Mouse (Mus musculus) CH12.LX (cell line): Measurements from ENCODE around the gene Slc38a2. TPM values are rescaled to one million over a fixed set of nuclear protein-coding genes. Genes with fewer than 3 reads are reported as not detected.

Experiments used
- DNase-seq: peaks from one replicate; pipeline ENCODE4 v3.0.0-alpha.2; 2013; ENCODE audit errors: extremely low read depth
- H3K27ac ChIP-seq: 2 replicates; pipeline ENCODE4 v1.5.1; 2012; ENCODE audit warnings: low read depth, mild to moderate bottlenecking, control low read depth, moderate library complexity; ENCODE audit not compliant: insufficient read depth
- H3K27me3 ChIP-seq: replicated peaks from 2 replicates; pipeline ENCODE3; 2012; ENCODE audit warnings: inconsistent platforms
- H3K36me3 ChIP-seq, 2 experiments: replicated peaks in 1 of 2; 2 replicates each; pipeline versions ENCODE3 to v1.6.1; 2012; ENCODE audit warnings: inconsistent platforms in 1 of 2, low read length in 1 of 2, mild to moderate bottlenecking in 1 of 2, mixed read lengths in 1 of 2, moderate library complexity in 1 of 2; ENCODE audit not compliant: control insufficient read depth in 1 of 2, insufficient read depth in 1 of 2
- H3K4me1 ChIP-seq, 2 experiments: 2 replicates each; pipeline ENCODE4 v1.6.1; 2012; ENCODE audit warnings: inconsistent platforms in 1 of 2, moderate library complexity in 1 of 2; ENCODE audit not compliant: insufficient read depth in 2 of 2, control insufficient read depth in 1 of 2
- H3K4me2 ChIP-seq: 2 replicates; pipeline ENCODE4 v1.6.1; 2012; ENCODE audit warnings: low read depth, mild to moderate bottlenecking, control low read depth; ENCODE audit not compliant: poor library complexity, insufficient read depth, severe bottlenecking
- H3K4me3 ChIP-seq, 3 experiments: fragments of 150-350 bp in 1 of 3; sonication (generic) in 1 of 3; replicated peaks in 1 of 3; 2 replicates each; pipeline versions ENCODE3 to v1.5.1; 2011 to 2012; ENCODE audit warnings: low read depth in 2 of 3, low read length in 2 of 3, mild to moderate bottlenecking in 2 of 3, moderate library complexity in 2 of 3, control low read depth in 1 of 3, improper control_type of control experiment in 1 of 3, inconsistent platforms in 1 of 3, mixed read lengths in 1 of 3; ENCODE audit not compliant: poor library complexity in 1 of 3
- H3K79me2 ChIP-seq: replicated peaks from 2 replicates; pipeline ENCODE4 v1.6.1; 2012; ENCODE audit warnings: mild to moderate bottlenecking, moderate library complexity; ENCODE audit not compliant: control insufficient read depth, poor library complexity, insufficient read depth, severe bottlenecking; ENCODE audit errors: extremely low read depth
- H3K9ac ChIP-seq: 2 replicates; pipeline ENCODE4 v1.6.1; 2012; ENCODE audit warnings: low read depth, mild to moderate bottlenecking, control low read depth, moderate library complexity; ENCODE audit not compliant: insufficient read depth
- H3K9me3 ChIP-seq: replicated peaks from 2 replicates; pipeline ENCODE3; 2012; ENCODE audit warnings: low read length, inconsistent platforms, mixed read lengths
- BHLHE40 ChIP-seq: IDR thresholded peaks from 2 replicates; pipeline ENCODE4 v1.6.1; 2011; ENCODE audit warnings: mild to moderate bottlenecking, low read depth, low read length, improper control_type of control experiment
- CHD1 ChIP-seq: IDR thresholded peaks from 2 replicates; pipeline ENCODE4 v1.6.1; 2012; ENCODE audit warnings: low read depth, low read length, improper control_type of control experiment, inconsistent platforms
- E2F4 ChIP-seq: IDR thresholded peaks from 2 replicates; pipeline ENCODE4 v1.6.1; 2011; ENCODE audit warnings: low read depth, low read length, improper control_type of control experiment; ENCODE audit not compliant: insufficient replicate concordance
- ELF1 ChIP-seq: IDR thresholded peaks from 2 replicates; pipeline ENCODE4 v1.6.1; 2014; ENCODE audit warnings: low read depth, mild to moderate bottlenecking, inconsistent platforms, low read length, improper control_type of control experiment
- EP300 ChIP-seq: IDR thresholded peaks from 2 replicates; pipeline ENCODE4 v1.6.1; 2011; ENCODE audit warnings: low read length, improper control_type of control experiment
- ETS1 ChIP-seq: conservative IDR thresholded peaks from 2 replicates; pipeline ENCODE4 v1.6.1; 2012; ENCODE audit warnings: low read depth, mild to moderate bottlenecking, inconsistent platforms, low read length, improper control_type of control experiment, moderate library complexity
- GABPA ChIP-seq: IDR thresholded peaks from 2 replicates; pipeline ENCODE4 v1.6.1; 2012; ENCODE audit warnings: low read depth, low read length, improper control_type of control experiment, inconsistent platforms; ENCODE audit not compliant: insufficient replicate concordance
- HCFC1 ChIP-seq: IDR thresholded peaks from 2 replicates; pipeline ENCODE4 v1.6.1; 2012; ENCODE audit warnings: low read depth, mild to moderate bottlenecking, inconsistent platforms, low read length, improper control_type of control experiment
- IRF4 ChIP-seq: IDR thresholded peaks from 2 replicates; pipeline ENCODE4 v1.6.1; 2014; ENCODE audit warnings: low read depth, mild to moderate bottlenecking, inconsistent platforms, low read length, improper control_type of control experiment
- JUND ChIP-seq: conservative IDR thresholded peaks from 2 replicates; pipeline ENCODE4 v1.6.1; 2011; ENCODE audit warnings: low read depth, low read length, improper control_type of control experiment
- KAT2A ChIP-seq: IDR thresholded peaks from 2 replicates; pipeline ENCODE4 v1.6.1; 2012; ENCODE audit warnings: low read length, improper control_type of control experiment, inconsistent platforms; ENCODE audit not compliant: insufficient replicate concordance
- MAX ChIP-seq: IDR thresholded peaks from 2 replicates; pipeline ENCODE4 v1.6.1; 2011; ENCODE audit warnings: low read length, improper control_type of control experiment
- MAZ ChIP-seq: IDR thresholded peaks from 2 replicates; pipeline ENCODE4 v1.6.1; 2012; ENCODE audit warnings: low read depth, mild to moderate bottlenecking, inconsistent platforms, low read length, improper control_type of control experiment, moderate library complexity
- MEF2A ChIP-seq: IDR thresholded peaks from 2 replicates; pipeline ENCODE4 v1.6.1; 2014; ENCODE audit warnings: low read depth, mild to moderate bottlenecking, inconsistent platforms, low read length, improper control_type of control experiment, borderline replicate concordance
- MYC ChIP-seq: IDR thresholded peaks from 2 replicates; pipeline ENCODE4 v1.6.1; 2011; ENCODE audit warnings: low read depth, mild to moderate bottlenecking, improper control_type of control experiment, low read length
- NELFE ChIP-seq: IDR thresholded peaks from 2 replicates; pipeline ENCODE4 v1.6.1; 2011; ENCODE audit warnings: low read depth, low read length, improper control_type of control experiment
- POLR2A ChIP-seq: IDR thresholded peaks from 2 replicates; pipeline ENCODE4 v1.6.1; 2011; ENCODE audit warnings: low read depth, mild to moderate bottlenecking, improper control_type of control experiment, low read length
- RAD21 ChIP-seq: IDR thresholded peaks from 2 replicates; pipeline ENCODE4 v1.6.1; 2011; ENCODE audit warnings: low read depth, mild to moderate bottlenecking, low read length, improper control_type of control experiment, moderate library complexity
- RCOR1 ChIP-seq: conservative IDR thresholded peaks from 2 replicates; pipeline ENCODE4 v1.6.1; 2012; ENCODE audit warnings: low read depth, mild to moderate bottlenecking, inconsistent platforms, low read length, improper control_type of control experiment
- SIN3A ChIP-seq: IDR thresholded peaks from 2 replicates; pipeline ENCODE4 v1.6.1; 2012; ENCODE audit warnings: low read length, improper control_type of control experiment, inconsistent platforms
- SMC3 ChIP-seq: IDR thresholded peaks from 2 replicates; pipeline ENCODE4 v1.6.1; 2011; ENCODE audit warnings: low read depth, low read length, improper control_type of control experiment
- TBP ChIP-seq: conservative IDR thresholded peaks from 2 replicates; pipeline ENCODE4 v1.6.1; 2011; ENCODE audit warnings: low read depth, low read length, improper control_type of control experiment
- TCF12 ChIP-seq: IDR thresholded peaks from 2 replicates; pipeline ENCODE4 v1.6.1; 2014; ENCODE audit warnings: low read depth, mild to moderate bottlenecking, inconsistent platforms, low read length, improper control_type of control experiment
- USF2 ChIP-seq: conservative IDR thresholded peaks from 2 replicates; pipeline ENCODE4 v1.6.1; 2011; ENCODE audit warnings: low read depth, low read length, improper control_type of control experiment
- ZC3H11A ChIP-seq: IDR thresholded peaks from 2 replicates; pipeline ENCODE4 v1.6.1; 2012; ENCODE audit warnings: low read depth, mild to moderate bottlenecking, inconsistent platforms, low read length, improper control_type of control experiment
- ZKSCAN1 ChIP-seq: IDR thresholded peaks from 2 replicates; pipeline ENCODE4 v1.6.1; 2012; ENCODE audit warnings: low read depth, inconsistent platforms, low read length, improper control_type of control experiment, borderline replicate concordance
- ZMIZ1 ChIP-seq: IDR thresholded peaks from 2 replicates; pipeline ENCODE4 v1.6.1; 2012; ENCODE audit warnings: low read depth, mild to moderate bottlenecking, inconsistent platforms, low read length, improper control_type of control experiment
- dilution Hi-C: fragments of 300-500 bp; cut with MboI; formaldehyde crosslinking; loops from 2 replicates; pipeline ENCODE4 v1.14.3; 2020; ENCODE audit warnings: low sequenced_read_pairs; ENCODE audit not compliant: extremely low pct_unique_long_range_greater_than_20kb, extremely low pct_ligation_motif_present
- in situ Hi-C: fragments of 300-500 bp; cut with MboI; formaldehyde crosslinking; loops from 3 replicates; pipeline ENCODE4 v1.14.3; 2019; ENCODE audit warnings: low sequenced_read_pairs, low pct_ligation_motif_present, low pct_unique_long_range_greater_than_20kb, mixed read lengths
- polyA plus RNA-seq: library from polyadenylated mRNA; unstranded; fragments of >175 nt; gene quantifications from 2 replicates; pipeline ENCODE4 v1.2.1, GENCODE M21; 2012; ENCODE audit warnings: low read depth; ENCODE audit not compliant: insufficient read length
- total RNA-seq, 2 experiments: library from RNA; depleted of rRNA; stranded (reverse); fragments of 300-350 nt in 1 of 2; fragments of >200 nt in 1 of 2; gene quantifications; 2 replicates each; pipeline ENCODE4 v1.2.3; 2012 to 2014

Gene Slc38a2
- total and polyA plus RNA-seq, 3 experiments, result 41.4 to 70.5 (median 59.3) TPM

- Histone ChIP-seq H3K4me2 (peak overlapping the region; percentile 37; the same call in 1 of the 2 replicates), H3K36me3 (no peaks in the 10 kb centered on the region), H3K4me3 (peak overlapping the region in 1 of 3 experiments; percentile 6), H3K9ac (no peak overlapping the region), H3K27ac (no peak overlapping the region; the same call in 1 of the 2 replicates), H3K27me3 (no peaks in the 10 kb centered on the region), H3K4me1 (peaks cover 5 to 15% of the 10 kb centered on the region in 2 experiments), H3K9me3 (no peaks in the 10 kb centered on the region), H3K79me2 (no peaks in the 10 kb centered on the region)
- TF ChIP-seq KAT2A, result no peak
- no peak for TF ChIP-seq E2F4
- no peak for TF ChIP-seq RAD21
- no peak for TF ChIP-seq ZMIZ1
- TF ChIP-seq POLR2A, result peak; percentile 76
- TF ChIP-seq ZC3H11A, result no peak
- peak; percentile 81 for TF ChIP-seq TBP
- TF ChIP-seq EP300, result peak; percentile 37; the same call in 1 of the 2 replicates
- TF ChIP-seq MAZ, result no peak
- TF ChIP-seq NELFE, result peak; percentile 21; the same call in 1 of the 2 replicates
- TF ChIP-seq GABPA, result no peak
- TF ChIP-seq MEF2A, result 0 out of 2 replicates have a peak, but pooled peaks have one; percentile 49
- TF ChIP-seq ZKSCAN1, result no peak
- 0 out of 2 replicates have a peak, but pooled peaks have one; percentile 35 for TF ChIP-seq ETS1
- TF ChIP-seq ELF1, result peak; percentile 83
- no peak for TF ChIP-seq JUND
- TF ChIP-seq SMC3, result no peak
- TF ChIP-seq RCOR1, result no peak
- TF ChIP-seq MYC, result peak; percentile 59
- TF ChIP-seq TCF12, result peak; percentile 92
- no peak for TF ChIP-seq BHLHE40
- TF ChIP-seq USF2, result no peak
- peak; percentile 70 for TF ChIP-seq HCFC1
- TF ChIP-seq IRF4, result peak; percentile 71; the same call in 1 of the 2 replicates
- 0 out of 2 replicates have a peak, but pooled peaks have one; percentile 34 for TF ChIP-seq MAX
- peak; percentile 78 for TF ChIP-seq SIN3A
- peak; percentile 81; the same call in 1 of the 2 replicates for TF ChIP-seq CHD1
- dilution Hi-C loops (no loop called here), in situ Hi-C loops (no loop called here)
- DNase-seq, result peak; percentile 83
Observed at GRCm38 (mm10) chr15:96654714-96655113, 44.8 kb downstream of the Slc38a2 start.
